Mouse (Mus musculus) adrenal gland, adult 2 months (tissue): Measurements from ENCODE around the gene Slc25a39. TPM values are rescaled to one million over a fixed set of nuclear protein-coding genes. Genes with fewer than 3 reads are reported as not detected.
A peak's percentile ranks its signal among the peaks of the same experiment; 100 is the strongest.

ENCODE experiments used
- DNase-seq: peaks from one replicate; pipeline ENCODE4 v3.0.0; 2021
- polyA plus RNA-seq: library from polyadenylated mRNA; depleted of rRNA; stranded (reverse); fragments of >200 nt; gene quantifications from 2 replicates; pipeline ENCODE4 v1.2.3, GENCODE M21; 2012
- total RNA-seq, 2 experiments: library from RNA; stranded (reverse); gene quantifications; 2 replicates each; pipeline ENCODE4 v1.2.3; 2021

Slc25a39 gene
- total and polyA plus RNA-seq, 3 experiments = 504 to 1,107 (median 683) TPM

GRCm38 (mm10) chr11:102437120-102438061, 29.6 kb upstream of the Slc25a39 start:
- peak; percentile 89 for DNase-seq

- peak; percentile 71 for DNase-seq
Observed at GRCm38 (mm10) chr11:102436471-102436790, 28.7 kb upstream of the Slc25a39 start.

GRCm38 (mm10) chr11:102435754-102436470, 28.2 kb upstream of the Slc25a39 start:
- peak; percentile 63 for DNase-seq

- DNase-seq = no peak
Observed at GRCm38 (mm10) chr11:102434816-102435705, 27.3 kb upstream of the Slc25a39 start.

GRCm38 (mm10) chr11:102434406-102434805, 26.7 kb upstream of the Slc25a39 start:
- peak; percentile 88 for DNase-seq

- DNase-seq = no peak
Observed at GRCm38 (mm10) chr11:102433866-102434265, 26.1 kb upstream of the Slc25a39 start.

GRCm38 (mm10) chr11:102432896-102433295, 25.1 kb upstream of the Slc25a39 start:
- peak; percentile 93 for DNase-seq

GRCm38 (mm10) chr11:102432115-102432843, 24.5 kb upstream of the Slc25a39 start:
- no peak for DNase-seq

GRCm38 (mm10) chr11:102431728-102432114, 24.0 kb upstream of the Slc25a39 start:
- no peak for DNase-seq

- DNase-seq = peak; percentile 86
Observed at GRCm38 (mm10) chr11:102431018-102431645, 23.4 kb upstream of the Slc25a39 start.

- peak; percentile 95 for DNase-seq
Observed at GRCm38 (mm10) chr11:102430121-102431017, 22.6 kb upstream of the Slc25a39 start, which contains the start of gene Grn. TSS of gene Grn (plus strand) at chr11:102430315.

GRCm38 (mm10) chr11:102429551-102429950, 21.8 kb upstream of the Slc25a39 start:
- no peak for DNase-seq

GRCm38 (mm10) chr11:102428981-102429540, 21.3 kb upstream of the Slc25a39 start:
- DNase-seq = no peak

- no peak for DNase-seq
Observed at GRCm38 (mm10) chr11:102425555-102426316, 18.0 kb upstream of the Slc25a39 start.

GRCm38 (mm10) chr11:102424666-102425065, 16.9 kb upstream of the Slc25a39 start:
- no peak for DNase-seq

- no peak for DNase-seq
Observed at GRCm38 (mm10) chr11:102421559-102421958, 13.8 kb upstream of the Slc25a39 start.

GRCm38 (mm10) chr11:102418887-102419286, 11.1 kb upstream of the Slc25a39 start:
- DNase-seq = peak; percentile 92

GRCm38 (mm10) chr11:102417160-102417559, 9.4 kb upstream of the Slc25a39 start:
- DNase-seq = no peak
